Mouse (Mus musculus): ENCODE results near the gene Mief1. TPM values are rescaled to one million over a fixed set of nuclear protein-coding genes. Genes with fewer than 3 reads are reported as not detected.
A peak's percentile ranks its signal among the peaks of the same experiment; 100 is the strongest.

Gene Mief1
- polyA plus RNA-seq, 1 experiment from 2014 or later, result 13.2 TPM

DNA sequence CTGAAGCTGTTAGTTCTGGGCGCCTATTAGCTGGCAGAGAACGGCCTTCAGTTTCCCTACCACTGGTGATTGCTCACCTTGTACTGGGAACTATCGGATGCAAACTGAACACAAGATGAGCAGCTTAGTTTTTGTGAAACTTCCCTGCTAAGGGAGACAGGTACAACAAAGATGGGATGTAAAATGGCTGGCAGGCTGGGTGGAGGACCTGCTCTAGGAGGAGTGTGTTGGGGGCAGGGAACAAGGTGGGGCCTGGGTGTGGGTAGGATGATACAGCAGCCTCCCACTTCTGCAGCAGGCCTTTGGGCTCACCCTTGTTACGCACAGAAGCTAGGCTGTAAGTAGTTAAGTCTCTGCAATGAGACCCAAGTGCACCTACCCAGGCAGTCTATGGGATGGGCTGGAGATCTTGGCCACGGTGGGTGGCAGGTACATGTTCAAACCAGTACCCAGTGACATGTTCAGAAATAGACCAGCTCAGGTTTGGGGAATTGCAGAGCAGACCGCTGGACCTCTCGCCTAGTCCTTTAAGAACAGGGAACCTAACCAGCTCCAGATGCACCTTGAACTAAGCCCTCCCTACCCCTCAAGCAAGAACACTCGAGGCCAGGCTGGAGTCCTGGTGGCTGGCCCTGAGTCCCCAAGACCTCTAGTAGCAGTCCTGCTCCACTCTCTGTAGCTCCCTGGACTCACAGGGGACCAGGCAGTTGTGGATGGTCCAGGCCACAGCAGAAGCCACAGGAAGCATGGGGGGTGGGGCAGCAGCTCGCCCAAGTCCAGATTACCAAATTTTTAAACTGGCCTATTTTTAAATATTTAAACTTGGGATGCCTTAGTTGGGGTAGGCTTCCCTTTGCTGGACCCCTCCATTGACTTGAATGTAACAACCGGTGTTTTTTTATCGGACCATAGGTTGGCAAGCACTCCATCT is 24.7 kb downstream of the Mief1 start:
- no peaks in the 10 kb centered on the region for H3K27me3 ChIP-seq (replicated peaks; ENCODE audit: insufficient read depth, low read length)
- no peak for DNase-seq (ENCODE audit: low spot score)
- H3K4me3 ChIP-seq (ENCODE audit: low read depth, low read length), result no peak overlapping the region
- TF ChIP-seq CTCF (IDR thresholded peaks at IDR 0.05) (no peak), EP300 (IDR thresholded peaks at IDR 0.05) (no peak)
- no peak overlapping the region for H3K9ac ChIP-seq (replicated peaks; ENCODE audit: low read depth)
- no peaks in the 10 kb centered on the region for H3K9me3 ChIP-seq (ENCODE audit: low read length)
- 0 out of 2 replicates have a peak overlapping the region, but pooled peaks have one; percentile 16 for H3K27ac ChIP-seq (ENCODE audit: low read length)
- no peak overlapping the region for H3K4me2 ChIP-seq (replicated peaks; ENCODE audit: low read depth, low read length)
- 56% methylated on average over 11 of the region's 11 CpGs for WGBS
- no peak for ATAC-seq
- H3K36me3 ChIP-seq (ENCODE audit: insufficient read depth, low read length), result peaks cover 13% of the 10 kb centered on the region
- peaks cover 18% of the 10 kb centered on the region; the same call in 1 of the 2 replicates for H3K4me1 ChIP-seq (ENCODE audit: insufficient read depth, low read depth, low read length)

GRCm38 (mm10) chr15:80259406-80260045 is 25.7 kb downstream of the Mief1 start:
- Histone ChIP-seq H3K27ac (ENCODE audit: low read length) (no peak overlapping the region), H3K4me2 (replicated peaks; ENCODE audit: low read depth, low read length) (no peak overlapping the region), H3K4me3 (ENCODE audit: low read depth, low read length) (no peak overlapping the region), H3K9me3 (ENCODE audit: low read length) (no peaks in the 10 kb centered on the region), H3K4me1 (ENCODE audit: insufficient read depth, low read depth, low read length) (peaks cover 10% of the 10 kb centered on the region; the same call in 1 of the 2 replicates), H3K36me3 (ENCODE audit: insufficient read depth, low read length) (peaks cover 13% of the 10 kb centered on the region), H3K27me3 (replicated peaks; ENCODE audit: insufficient read depth, low read length) (no peaks in the 10 kb centered on the region), H3K9ac (replicated peaks; ENCODE audit: low read depth) (no peak overlapping the region)
- DNase-seq (ENCODE audit: low spot score), result no peak
- 72% methylated on average over 8 of the region's 8 CpGs for WGBS
- TF ChIP-seq EP300 (IDR thresholded peaks at IDR 0.05) (no peak), CTCF (IDR thresholded peaks at IDR 0.05) (no peak)
- ATAC-seq, result no peak

- Histone ChIP-seq H3K4me1 (ENCODE audit: insufficient read depth, low read depth, low read length) (peaks cover 10% of the 10 kb centered on the region; the same call in 1 of the 2 replicates), H3K4me3 (ENCODE audit: low read depth, low read length) (no peak overlapping the region), H3K27ac (ENCODE audit: low read length) (no peak overlapping the region), H3K27me3 (replicated peaks; ENCODE audit: insufficient read depth, low read length) (no peaks in the 10 kb centered on the region), H3K9me3 (ENCODE audit: low read length) (no peaks in the 10 kb centered on the region), H3K36me3 (ENCODE audit: insufficient read depth, low read length) (peaks cover 13% of the 10 kb centered on the region), H3K4me2 (replicated peaks; ENCODE audit: low read depth, low read length) (no peak overlapping the region), H3K9ac (replicated peaks; ENCODE audit: low read depth) (no peak overlapping the region)
- no peak for ATAC-seq
- DNase-seq (ENCODE audit: low spot score), result peak; percentile 84
- TF ChIP-seq CTCF (IDR thresholded peaks at IDR 0.05) (peak; percentile 96), EP300 (IDR thresholded peaks at IDR 0.05) (no peak)
- 13% methylated on average over 3 of the region's 3 CpGs for WGBS
These were observed 26.9 kb downstream of the Mief1 start for GRCm38 (mm10) chr15:80260677-80261076.

GRCm38 (mm10) chr15:80261100-80261499 is 27.3 kb downstream of the Mief1 start:
- WGBS, result 79% methylated on average over 7 of the region's 7 CpGs
- H3K27ac ChIP-seq (ENCODE audit: low read length), result no peak overlapping the region
- H3K4me3 ChIP-seq (ENCODE audit: low read depth, low read length), result no peak overlapping the region
- no peak for TF ChIP-seq CTCF (IDR thresholded peaks at IDR 0.05)
- no peak for TF ChIP-seq EP300 (IDR thresholded peaks at IDR 0.05)
- H3K27me3 ChIP-seq (replicated peaks; ENCODE audit: insufficient read depth, low read length), result no peaks in the 10 kb centered on the region
- H3K36me3 ChIP-seq (ENCODE audit: insufficient read depth, low read length), result peaks cover 13% of the 10 kb centered on the region
- H3K9ac ChIP-seq (replicated peaks; ENCODE audit: low read depth), result no peak overlapping the region
- no peaks in the 10 kb centered on the region for H3K9me3 ChIP-seq (ENCODE audit: low read length)
- H3K4me1 ChIP-seq (ENCODE audit: insufficient read depth, low read depth, low read length), result peaks cover 10% of the 10 kb centered on the region; the same call in 1 of the 2 replicates
- H3K4me2 ChIP-seq (replicated peaks; ENCODE audit: low read depth, low read length), result no peak overlapping the region
- DNase-seq (ENCODE audit: low spot score) (no peak), ATAC-seq (no peak)

DNA sequence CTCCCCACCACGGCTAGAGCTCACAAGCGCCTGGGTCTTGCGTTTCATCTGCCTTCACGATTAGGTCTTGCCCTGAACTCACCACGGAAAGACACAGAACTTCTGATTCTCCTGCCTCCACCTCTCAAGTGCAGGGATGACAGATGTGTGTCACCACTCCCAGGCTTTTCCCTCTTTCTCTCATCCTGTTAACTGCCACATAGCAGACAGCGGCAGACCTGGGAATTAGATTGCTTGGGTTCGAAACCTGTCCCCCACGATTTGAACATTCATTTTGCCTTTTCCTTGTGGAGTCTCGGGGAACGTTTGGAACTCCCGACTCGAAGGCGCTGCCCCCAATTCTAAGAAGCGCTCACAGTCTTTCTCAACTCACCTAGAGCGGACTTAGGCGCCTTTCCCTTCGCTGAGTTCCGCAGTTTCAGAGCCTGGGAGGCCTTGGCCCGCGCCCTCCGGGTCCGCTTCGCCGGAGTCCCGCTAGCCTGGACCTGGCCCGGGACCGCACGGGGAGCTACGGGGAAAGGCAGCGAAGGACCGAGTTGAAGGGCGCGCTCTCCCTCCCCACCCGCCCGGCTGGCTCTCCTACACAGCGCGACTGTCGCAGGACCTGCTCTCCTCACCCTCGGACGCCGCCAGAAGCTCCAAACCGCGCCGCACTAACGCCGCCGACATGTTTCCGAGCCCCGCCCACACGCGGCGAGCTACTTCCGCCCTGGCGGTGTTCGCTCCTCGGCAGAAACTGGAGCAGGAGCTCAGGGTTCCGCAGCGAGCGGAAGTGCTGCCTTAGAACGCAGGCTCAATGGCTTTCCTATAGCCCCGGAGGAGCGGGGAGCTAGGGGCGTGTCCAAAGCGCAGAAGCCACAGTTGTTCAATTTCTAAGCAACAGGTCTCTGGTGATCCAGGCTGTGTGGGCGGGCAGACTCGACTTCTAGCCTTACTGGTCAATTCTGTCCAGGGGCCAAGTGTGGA is 30.1 kb downstream of the Mief1 start, which contains the start of gene Rps19bp1:
Gene Rps19bp1 (minus strand): TSS at position 706 of the 966 bp plus-strand sequence.
- DNase-seq (ENCODE audit: low spot score), result peak; percentile 96
- H3K36me3 ChIP-seq (ENCODE audit: insufficient read depth, low read length), result no peaks in the 10 kb centered on the region
- 3% methylated on average over 66 of the region's 66 CpGs for WGBS
- peak; percentile 96 for ATAC-seq
- no peaks in the 10 kb centered on the region for H3K27me3 ChIP-seq (replicated peaks; ENCODE audit: insufficient read depth, low read length)
- TF ChIP-seq CTCF (IDR thresholded peaks at IDR 0.05) (no peak), EP300 (IDR thresholded peaks at IDR 0.05) (no peak)
- no peaks in the 10 kb centered on the region for H3K4me1 ChIP-seq (ENCODE audit: insufficient read depth, low read depth, low read length)
- no peaks in the 10 kb centered on the region for H3K9me3 ChIP-seq (ENCODE audit: low read length)
- peak within 1 kb of the TSS; percentile 76 for H3K9ac ChIP-seq (replicated peaks; ENCODE audit: low read depth)
- H3K4me2 ChIP-seq (replicated peaks; ENCODE audit: low read depth, low read length), result peak within 1 kb of the TSS; percentile 82
- peak within 1 kb of the TSS; percentile 73 for H3K27ac ChIP-seq (ENCODE audit: low read length)
- peak within 1 kb of the TSS; percentile 82 for H3K4me3 ChIP-seq (ENCODE audit: low read depth, low read length)
